Mouse (Mus musculus) lung, embryonic 15.5 days (tissue): ENCODE data around the gene Ubap1l. TPM values are rescaled to one million over a fixed set of nuclear protein-coding genes. Genes with fewer than 3 reads are reported as not detected.
A peak's percentile ranks its signal among the peaks of the same experiment; 100 is the strongest.
"Not testable (repeated sequence)": the region's sequence is repeated elsewhere in the genome, so short reads cannot be mapped to it uniquely, and the experiment has no call there.

Source experiments
- ATAC-seq: fragments of 200-750 bp; cut with Nextera tagmentation; 2 replicates; pipeline ENCODE4 v1.8.0; 2017; ENCODE audit warnings: moderate number of reproducible peaks, borderline replicate concordance; ENCODE audit not compliant: low FRiP score, low TSS enrichment; ENCODE audit errors: extremely low read depth
- H3K27ac ChIP-seq: fragments of 300-500 bp; sonication (generic); 2 replicates; pipeline ENCODE4 v1.5.1; 2015; ENCODE audit warnings: moderate library complexity, mild to moderate bottlenecking, inconsistent platforms
- H3K27me3 ChIP-seq: fragments of 300-500 bp; sonication (generic); 2 replicates; pipeline ENCODE4 v1.6.1; 2015; ENCODE audit warnings: inconsistent platforms
- H3K36me3 ChIP-seq: fragments of 300-500 bp; sonication (generic); 2 replicates; pipeline ENCODE4 v1.6.1; 2015; ENCODE audit warnings: inconsistent platforms
- H3K4me1 ChIP-seq: fragments of 300-500 bp; sonication (generic); 2 replicates; pipeline ENCODE4 v1.6.1; 2015; ENCODE audit warnings: inconsistent platforms
- H3K4me2 ChIP-seq: fragments of 300-500 bp; sonication (generic); 2 replicates; pipeline ENCODE4 v1.6.1; 2015; ENCODE audit warnings: inconsistent platforms, mild to moderate bottlenecking, moderate library complexity
- H3K4me3 ChIP-seq: fragments of 300-500 bp; sonication (generic); 2 replicates; pipeline ENCODE4 v1.5.1; 2015; ENCODE audit warnings: mild to moderate bottlenecking, inconsistent platforms
- H3K9ac ChIP-seq: fragments of 300-500 bp; sonication (generic); 2 replicates; pipeline ENCODE4 v1.6.1; 2015; ENCODE audit warnings: inconsistent platforms
- H3K9me3 ChIP-seq: fragments of 300-500 bp; sonication (generic); 2 replicates; pipeline ENCODE4 v1.6.1; 2016; ENCODE audit warnings: inconsistent platforms
- WGBS: fragments of 180-500 bp; shearing (Covaris S2); methylation state at CpG from one replicate; pipeline ENCODE4 v1.1.7; 2015; 5-methylcytosine and 5-hydroxymethylcytosine counted together
- polyA plus RNA-seq: library from polyadenylated mRNA; unstranded; fragments of >200 nt; fragmentation: Nextera tagmentation; extraction: Ambion mirVana; gene quantifications from 2 replicates; pipeline ENCODE4 v1.2.1, GENCODE M21; 2015

Gene Ubap1l
- 0.14 TPM in 1 of 2 replicates, not detected in the other for polyA plus RNA-seq

- Histone ChIP-seq H3K4me2 (no peak within 1 kb of the TSS), H3K4me3 (no peak within 1 kb of the TSS), H3K9me3 (no peaks in the 10 kb centered on the region), H3K27ac (no peak within 1 kb of the TSS), H3K4me1 (no peaks in the 10 kb centered on the region), H3K27me3 (no peaks in the 10 kb centered on the region), H3K9ac (no peak within 1 kb of the TSS), H3K36me3 (peaks cover 49% of the 10 kb centered on the region)
- 68% methylated on average over 16 of the region's 16 CpGs for WGBS
- ATAC-seq: no peak
These were observed at the start of gene Ubap1l for GRCm38 (mm10) chr9:65360641-65361448. Gene Ubap1l (plus strand): TSS chr9:65361041.

- whole genome bisulfite sequencing: 95% methylated on average over 4 of the region's 4 CpGs
- H3K27me3 ChIP-seq: no peaks in the 10 kb centered on the region
- H3K4me1 ChIP-seq: no peaks in the 10 kb centered on the region
- no peak overlapping the region for H3K4me3 ChIP-seq
- ATAC-seq: no peak
- no peak overlapping the region for H3K4me2 ChIP-seq
- H3K9ac ChIP-seq: no peak overlapping the region
- H3K27ac ChIP-seq: no peak overlapping the region
- H3K9me3 ChIP-seq: no peaks in the 10 kb centered on the region
- H3K36me3 ChIP-seq: peaks cover 63% of the 10 kb centered on the region
These were observed 48.0 kb upstream of the Ubap1l start for GRCm38 (mm10) chr9:65312669-65313357.

- H3K36me3 ChIP-seq: peaks cover 61% of the 10 kb centered on the region
- no peak overlapping the region for H3K4me3 ChIP-seq
- no peaks in the 10 kb centered on the region for H3K27me3 ChIP-seq
- ATAC-seq: no peak
- no peak overlapping the region for H3K27ac ChIP-seq
- 100% methylated on average over 1 of the region's 1 CpGs for WGBS
- H3K9me3 ChIP-seq: no peaks in the 10 kb centered on the region
- no peak overlapping the region for H3K9ac ChIP-seq
- H3K4me1 ChIP-seq: no peaks in the 10 kb centered on the region
- no peak overlapping the region for H3K4me2 ChIP-seq
These were observed 47.0 kb upstream of the Ubap1l start for GRCm38 (mm10) chr9:65313846-65314245.

GRCm38 (mm10) chr9:65322255-65322900 lies 38.5 kb upstream of the Ubap1l start:
- Histone ChIP-seq H3K9ac (no peak overlapping the region), H3K36me3 (peaks cover 73% of the 10 kb centered on the region)

GRCm38 (mm10) chr9:65325971-65326370 lies 34.9 kb upstream of the Ubap1l start:
- no peaks in the 10 kb centered on the region for H3K4me1 ChIP-seq
- no peak for ATAC-seq
- peaks cover 70% of the 10 kb centered on the region for H3K36me3 ChIP-seq
- H3K9ac ChIP-seq: no peak overlapping the region
- H3K4me2 ChIP-seq: no peak overlapping the region
- no peak overlapping the region for H3K4me3 ChIP-seq
- H3K27me3 ChIP-seq: no peaks in the 10 kb centered on the region
- no peak overlapping the region for H3K27ac ChIP-seq
- no peaks in the 10 kb centered on the region for H3K9me3 ChIP-seq

More at GRCm38 (mm10) chr9:65322255-65322900, 38.5 kb upstream of the Ubap1l start:
- 72% methylated on average over 11 of the region's 11 CpGs for WGBS
- no peaks in the 10 kb centered on the region for H3K27me3 ChIP-seq
- no peak overlapping the region for H3K27ac ChIP-seq
- H3K4me1 ChIP-seq: no peaks in the 10 kb centered on the region
- no peaks in the 10 kb centered on the region for H3K9me3 ChIP-seq
- ATAC-seq: no peak
- H3K4me3 ChIP-seq: no peak overlapping the region
- no peak overlapping the region for H3K4me2 ChIP-seq

GRCm38 (mm10) chr9:65327371-65327770 lies 33.5 kb upstream of the Ubap1l start:
- Histone ChIP-seq H3K9me3 (no peaks in the 10 kb centered on the region), H3K36me3 (peaks cover 60% of the 10 kb centered on the region), H3K27me3 (no peaks in the 10 kb centered on the region), H3K27ac (no peak overlapping the region), H3K9ac (no peak overlapping the region), H3K4me1 (no peaks in the 10 kb centered on the region), H3K4me3 (no peak overlapping the region), H3K4me2 (no peak overlapping the region)
- 89% methylated on average over 2 of the region's 2 CpGs for WGBS
- ATAC-seq: no peak

- Histone ChIP-seq H3K4me3 (no peak overlapping the region), H3K4me1 (no peaks in the 10 kb centered on the region), H3K27ac (no peak overlapping the region), H3K36me3 (peaks cover 8% of the 10 kb centered on the region; the same call in 1 of the 2 replicates), H3K27me3 (no peaks in the 10 kb centered on the region), H3K4me2 (no peak overlapping the region), H3K9ac (no peak overlapping the region), H3K9me3 (no peaks in the 10 kb centered on the region)
- 77% methylated on average over 5 of the region's 5 CpGs for WGBS
- ATAC-seq: no peak
These were observed 26.9 kb upstream of the Ubap1l start for GRCm38 (mm10) chr9:65333958-65334357.

- ATAC-seq: no peak
- Histone ChIP-seq H3K27me3 (no peaks in the 10 kb centered on the region), H3K9me3 (no peaks in the 10 kb centered on the region), H3K9ac (no peak overlapping the region), H3K36me3 (no peaks in the 10 kb centered on the region), H3K4me1 (no peaks in the 10 kb centered on the region), H3K4me2 (no peak overlapping the region), H3K27ac (no peak overlapping the region), H3K4me3 (no peak overlapping the region)
- WGBS: 83% methylated on average over 4 of the region's 4 CpGs
These were observed 21.7 kb upstream of the Ubap1l start for GRCm38 (mm10) chr9:65339146-65339545.

GRCm38 (mm10) chr9:65340414-65340813 lies 20.4 kb upstream of the Ubap1l start:
- no peak overlapping the region for H3K4me3 ChIP-seq
- no peaks in the 10 kb centered on the region for H3K36me3 ChIP-seq
- 86% methylated on average over 2 of the region's 2 CpGs for WGBS
- H3K9me3 ChIP-seq: no peaks in the 10 kb centered on the region
- H3K27me3 ChIP-seq: no peaks in the 10 kb centered on the region
- ATAC-seq: no peak
- H3K4me2 ChIP-seq: no peak overlapping the region
- no peaks in the 10 kb centered on the region for H3K4me1 ChIP-seq
- H3K9ac ChIP-seq: no peak overlapping the region
- no peak overlapping the region for H3K27ac ChIP-seq

GRCm38 (mm10) chr9:65345439-65345838 lies 15.4 kb upstream of the Ubap1l start:
- Histone ChIP-seq H3K27ac (peak overlapping the region; percentile 97), H3K4me1 (peaks cover 15% of the 10 kb centered on the region), H3K9ac (peak overlapping the region; percentile 98; the same call in 1 of the 2 replicates), H3K4me2 (peak overlapping the region; percentile 77), H3K4me3 (peak overlapping the region; percentile 95)
- H3K27me3 ChIP-seq, ATAC-seq, H3K9me3 ChIP-seq, H3K36me3 ChIP-seq: not testable (repeated sequence)
- WGBS: 62% methylated on average over 11 of the region's 11 CpGs

GRCm38 (mm10) chr9:65345854-65346475 lies 14.9 kb upstream of the Ubap1l start, which contains the start of gene Pdcd7:
Gene Pdcd7 (plus strand): TSS chr9:65346104.
- Histone ChIP-seq H3K36me3 (no peaks in the 10 kb centered on the region), H3K9ac (peak within 1 kb of the TSS; percentile 98), H3K4me2 (peak within 1 kb of the TSS; percentile 77), H3K27ac (peak within 1 kb of the TSS; percentile 97), H3K27me3 (no peaks in the 10 kb centered on the region), H3K4me1 (peaks cover 15% of the 10 kb centered on the region), H3K9me3 (no peaks in the 10 kb centered on the region), H3K4me3 (peak within 1 kb of the TSS; percentile 95)
- WGBS: 1% methylated on average over 59 of the region's 59 CpGs
- peak; percentile 94 for ATAC-seq
